Mouse (Mus musculus): ENCODE data around the gene Robo2. TPM values are rescaled to one million over a fixed set of nuclear protein-coding genes. Genes with fewer than 3 reads are reported as not detected.

The Robo2 gene
- total and polyA plus RNA-seq, 3 experiments = not detected

GRCm38 (mm10) chr16:74282549-74282948 is 129.1 kb downstream of the Robo2 start:
- no peak for DNase-seq (ENCODE audit: low read depth, low spot score)
- no peaks in the 10 kb centered on the region for H3K36me3 ChIP-seq (ENCODE audit: control insufficient read depth in 1 of 2, insufficient read depth in 2 of 2, low read length in 2 of 2)
- no peaks in the 10 kb centered on the region for H3K79me2 ChIP-seq (ENCODE audit: control insufficient read depth, insufficient read depth, low read length, poor library complexity)
- no peak overlapping the region for H3K4me3 ChIP-seq (ENCODE audit: control insufficient read depth in 1 of 2, insufficient read depth in 1 of 2, low read depth in 2 of 2, low read length in 2 of 2)
- H3K9me3 ChIP-seq (replicated peaks; ENCODE audit: insufficient read depth, low read length) = no peaks in the 10 kb centered on the region
- no peak overlapping the region for H3K9ac ChIP-seq (ENCODE audit: control insufficient read depth, low read depth, low read length, poor library complexity, severe bottlenecking)
- TF ChIP-seq MXI1 (IDR thresholded peaks at IDR 0.05; ENCODE audit: low read depth, low read length) = no peak
- TF ChIP-seq TCF12 (IDR thresholded peaks at IDR 0.05; ENCODE audit: low read depth, low read length) = no peak
- TF ChIP-seq MAX (IDR thresholded peaks at IDR 0.05; ENCODE audit: low read length) = no peak
- no peak for TF ChIP-seq GABPA (IDR thresholded peaks at IDR 0.05; ENCODE audit: low read depth, low read length)
- TF ChIP-seq ZC3H11A (IDR thresholded peaks at IDR 0.05; ENCODE audit: low read depth, low read length) = no peak
- no peak for TF ChIP-seq BHLHE40 (IDR thresholded peaks at IDR 0.05; ENCODE audit: borderline replicate concordance, low read depth, low read length)
- no peak for TF ChIP-seq NELFE (IDR thresholded peaks at IDR 0.05; ENCODE audit: low read depth, low read length)
- no peak for TF ChIP-seq CHD1 (IDR thresholded peaks at IDR 0.05; ENCODE audit: low read depth, low read length)
- TF ChIP-seq NRF1 (IDR thresholded peaks at IDR 0.05; ENCODE audit: insufficient read depth, low read depth, low read length, poor library complexity, severe bottlenecking) = no peak
- TF ChIP-seq MAZ (IDR thresholded peaks at IDR 0.05; ENCODE audit: low read depth, low read length) = no peak
- no peak for TF ChIP-seq SIN3A (IDR thresholded peaks at IDR 0.05; ENCODE audit: low read length)
- no peak for TF ChIP-seq TAL1 (IDR thresholded peaks at IDR 0.05; ENCODE audit: low read length)
- no peak for TF ChIP-seq RCOR1 (IDR thresholded peaks at IDR 0.05; ENCODE audit: low read depth, low read length)
- no peak for TF ChIP-seq SMC3 (IDR thresholded peaks at IDR 0.05; ENCODE audit: low read depth, low read length)
- no peak for TF ChIP-seq GATA1 (IDR thresholded peaks at IDR 0.05; ENCODE audit: low read depth, low read length)
- no peak for TF ChIP-seq POLR2AphosphoS5 (IDR thresholded peaks at IDR 0.05; ENCODE audit: borderline replicate concordance, low read depth, low read length)
- no peak for TF ChIP-seq MEF2A (IDR thresholded peaks at IDR 0.05; ENCODE audit: extremely low read depth, insufficient replicate concordance, low read depth, low read length, poor library complexity, severe bottlenecking)
- TF ChIP-seq ZKSCAN1 (IDR thresholded peaks at IDR 0.05; ENCODE audit: low read depth, low read length) = no peak
- no peak for TF ChIP-seq HCFC1 (IDR thresholded peaks at IDR 0.05; ENCODE audit: low read depth, low read length)
- TF ChIP-seq UBTF (IDR thresholded peaks at IDR 0.05; ENCODE audit: borderline replicate concordance, insufficient read depth, low read depth, low read length) = no peak
- no peaks in the 10 kb centered on the region for H3K4me1 ChIP-seq (ENCODE audit: control insufficient read depth in 1 of 2, insufficient read depth in 2 of 2, low read length in 2 of 2)
- H3K27ac ChIP-seq (ENCODE audit: control insufficient read depth, low read depth, low read length) = no peak overlapping the region
- H3K27me3 ChIP-seq (ENCODE audit: control insufficient read depth in 1 of 2, insufficient read depth in 2 of 2, low read length in 2 of 2) = no peaks in the 10 kb centered on the region

All from MEL (cell line).